Mouse (Mus musculus) heart, embryonic 11.5 days (tissue): Measurements from ENCODE around the gene Ropn1. TPM values are rescaled to one million over a fixed set of nuclear protein-coding genes. Genes with fewer than 3 reads are reported as not detected.
"Not testable (repeated sequence)": the region's sequence is repeated elsewhere in the genome, so short reads cannot be mapped to it uniquely, and the experiment has no call there.

Experiments
- ATAC-seq: fragments of 200-750 bp; cut with Nextera tagmentation; replicated peaks from 2 replicates; pipeline ENCODE4 v1.8.0; 2017; ENCODE audit warnings: moderate library complexity; ENCODE audit not compliant: insufficient number of reproducible peaks, low FRiP score, low TSS enrichment
- H3K27ac ChIP-seq: fragments of 300-500 bp; sonication (generic); 2 replicates; pipeline ENCODE4 v1.5.1; 2014; ENCODE audit warnings: mild to moderate bottlenecking, low read depth, low read length
- H3K27me3 ChIP-seq: fragments of 300-500 bp; sonication (generic); 2 replicates; pipeline ENCODE4 v1.6.1; 2014; ENCODE audit warnings: mild to moderate bottlenecking, low read length, mixed read lengths; ENCODE audit not compliant: control insufficient read depth, insufficient read depth
- H3K36me3 ChIP-seq: fragments of 300-500 bp; sonication (generic); 2 replicates; pipeline ENCODE4 v1.6.1; 2014; ENCODE audit warnings: mild to moderate bottlenecking, low read length, moderate library complexity, mixed read lengths; ENCODE audit not compliant: control insufficient read depth, insufficient read depth
- H3K4me1 ChIP-seq: fragments of 300-500 bp; sonication (generic); 2 replicates; pipeline ENCODE4 v1.6.1; 2014; ENCODE audit warnings: low read length; ENCODE audit not compliant: control insufficient read depth, insufficient read depth
- H3K4me2 ChIP-seq: fragments of 300-500 bp; sonication (generic); 2 replicates; pipeline ENCODE4 v1.6.1; 2014; ENCODE audit warnings: mild to moderate bottlenecking, moderate library complexity
- H3K4me3 ChIP-seq: fragments of 300-500 bp; sonication (generic); 2 replicates; pipeline ENCODE4 v1.5.1; 2014; ENCODE audit warnings: low read depth, low read length
- H3K9ac ChIP-seq: fragments of 300-500 bp; sonication (generic); 2 replicates; pipeline ENCODE4 v1.6.1; 2014; ENCODE audit warnings: mild to moderate bottlenecking, low read depth, low read length, moderate library complexity
- H3K9me3 ChIP-seq: fragments of 300-500 bp; sonication (generic); replicated peaks from 2 replicates; pipeline ENCODE4 v1.6.1; 2016; ENCODE audit warnings: low read length; ENCODE audit not compliant: control insufficient read depth
- WGBS: fragments of 180-500 bp; shearing (Covaris S2); extraction: QIAGEN DNeasy Blood & Tissue Kit; methylation state at CpG from one replicate; pipeline ENCODE4 v1.1.7; 2014; ENCODE audit not compliant: insufficient replicate concordance; 5-methylcytosine and 5-hydroxymethylcytosine counted together
- polyA plus RNA-seq: library from polyadenylated mRNA; unstranded; fragments of >200 nt; fragmentation: Nextera tagmentation; extraction: Ambion mirVana; gene quantifications from 2 replicates; pipeline ENCODE4 v1.2.1, GENCODE M21; 2014

The Ropn1 gene
- polyA plus RNA-seq, 1 experiment from 2014 or later = 0.56 TPM

GRCm38 (mm10) chr16:34635557-34635956, 14.2 kb upstream of the Ropn1 start:
- H3K36me3 ChIP-seq = no peaks in the 10 kb centered on the region
- 38% methylated on average over 3 of the region's 3 CpGs for WGBS
- H3K4me3 ChIP-seq = no peak overlapping the region
- H3K27me3 ChIP-seq = no peaks in the 10 kb centered on the region
- ATAC-seq = no peak
- no peak overlapping the region for H3K4me2 ChIP-seq
- H3K27ac ChIP-seq = no peak overlapping the region
- H3K4me1 ChIP-seq = no peaks in the 10 kb centered on the region
- H3K9me3 ChIP-seq = no peaks in the 10 kb centered on the region
- no peak overlapping the region for H3K9ac ChIP-seq

- no peak overlapping the region for H3K4me2 ChIP-seq
- H3K9ac ChIP-seq = no peak overlapping the region
- 36% methylated on average over 8 of the region's 8 CpGs for WGBS
- no peak overlapping the region for H3K27ac ChIP-seq
- 0 out of 2 replicates have a peak, but pooled peaks cover under 1% of the 10 kb centered on the region for H3K27me3 ChIP-seq
- ATAC-seq = no peak
- H3K9me3 ChIP-seq = no peaks in the 10 kb centered on the region
- no peaks in the 10 kb centered on the region; the same call in 1 of the 2 replicates for H3K4me1 ChIP-seq
- no peak overlapping the region for H3K4me3 ChIP-seq
- H3K36me3 ChIP-seq = no peaks in the 10 kb centered on the region
These were observed 6.0 kb upstream of the Ropn1 start for GRCm38 (mm10) chr16:34643511-34644259.

GRCm38 (mm10) chr16:34653023-34653422, 3.3 kb downstream of the Ropn1 start:
- WGBS = 80% methylated on average over 5 of the region's 5 CpGs
- Histone ChIP-seq H3K9me3 (no peaks in the 10 kb centered on the region), H3K4me2 (no peak overlapping the region), H3K4me3 (no peak overlapping the region), H3K27me3 (0 out of 2 replicates have a peak, but pooled peaks cover 6% of the 10 kb centered on the region), H3K27ac (no peak overlapping the region), H3K36me3 (no peaks in the 10 kb centered on the region), H3K4me1 (no peaks in the 10 kb centered on the region), H3K9ac (no peak overlapping the region)
- no peak for ATAC-seq

- H3K4me1 ChIP-seq, H3K27ac ChIP-seq, H3K27me3 ChIP-seq, ATAC-seq, H3K9me3 ChIP-seq, H3K36me3 ChIP-seq: not testable (repeated sequence)
- peak overlapping the region; percentile 53 for H3K4me2 ChIP-seq
- 3% methylated on average over 16 of the region's 16 CpGs for whole genome bisulfite sequencing
- peak overlapping the region; percentile 1; the same call in 1 of the 2 replicates for H3K9ac ChIP-seq
- H3K4me3 ChIP-seq = peak overlapping the region; percentile 34
These were observed 7.8 kb downstream of the Ropn1 start for GRCm38 (mm10) chr16:34657566-34657965.

GRCm38 (mm10) chr16:34657983-34658382, 8.3 kb downstream of the Ropn1 start:
- peak overlapping the region; percentile 34 for H3K4me3 ChIP-seq
- no peak for ATAC-seq
- H3K27me3 ChIP-seq = no peaks in the 10 kb centered on the region
- peak overlapping the region; percentile 53 for H3K4me2 ChIP-seq
- WGBS = 30% methylated on average over 5 of the region's 5 CpGs
- no peaks in the 10 kb centered on the region for H3K4me1 ChIP-seq
- H3K9ac ChIP-seq = peak overlapping the region; percentile 1; the same call in 1 of the 2 replicates
- no peak overlapping the region for H3K27ac ChIP-seq
- no peaks in the 10 kb centered on the region for H3K36me3 ChIP-seq
- no peaks in the 10 kb centered on the region for H3K9me3 ChIP-seq

GRCm38 (mm10) chr16:34658388-34658787, 8.7 kb downstream of the Ropn1 start:
- Histone ChIP-seq H3K4me2 (peak overlapping the region; percentile 53), H3K27ac (no peak overlapping the region), H3K4me3 (peak overlapping the region; percentile 34), H3K9ac (no peak overlapping the region), H3K27me3 (no peaks in the 10 kb centered on the region), H3K9me3 (no peaks in the 10 kb centered on the region), H3K4me1 (no peaks in the 10 kb centered on the region), H3K36me3 (no peaks in the 10 kb centered on the region)
- no peak for ATAC-seq
- WGBS = 37% methylated on average over 11 of the region's 11 CpGs

- no peak for ATAC-seq
- H3K27me3 ChIP-seq = peaks cover 8% of the 10 kb centered on the region
- WGBS = 83% methylated on average over 3 of the region's 3 CpGs
These were observed 14.8 kb downstream of the Ropn1 start for GRCm38 (mm10) chr16:34664553-34664952.

GRCm38 (mm10) chr16:34667031-34667726, 17.5 kb downstream of the Ropn1 start:
- peak overlapping the region; percentile 16 for H3K4me3 ChIP-seq
- ATAC-seq = no peak; the same call in 1 of the 2 replicates
- H3K9ac ChIP-seq = no peak overlapping the region
- H3K27ac ChIP-seq = no peak overlapping the region
- WGBS = 11% methylated on average over 20 of the region's 20 CpGs
- H3K4me1 ChIP-seq = 0 out of 2 replicates have a peak, but pooled peaks cover 7% of the 10 kb centered on the region
- H3K9me3 ChIP-seq = no peaks in the 10 kb centered on the region
- H3K4me2 ChIP-seq = peak overlapping the region; percentile 51
- no peaks in the 10 kb centered on the region for H3K36me3 ChIP-seq
- peaks cover 8% of the 10 kb centered on the region for H3K27me3 ChIP-seq

More at GRCm38 (mm10) chr16:34664553-34664952, 14.8 kb downstream of the Ropn1 start:
- no peak overlapping the region for H3K4me3 ChIP-seq
- no peak overlapping the region for H3K9ac ChIP-seq
- H3K36me3 ChIP-seq = no peaks in the 10 kb centered on the region
- H3K4me2 ChIP-seq = no peak overlapping the region
- H3K9me3 ChIP-seq = no peaks in the 10 kb centered on the region
- H3K27ac ChIP-seq = no peak overlapping the region
- no peaks in the 10 kb centered on the region for H3K4me1 ChIP-seq
